Mouse (Mus musculus) cerebellum, adult 9-11 months (tissue): ENCODE data around the gene Mum1.
"Not testable (repeated sequence)": the region's sequence is repeated elsewhere in the genome, so short reads cannot be mapped to it uniquely, and the experiment has no call there.

Experiments used
- DNase-seq: peaks from one replicate; pipeline ENCODE4 v3.0.0; 2022

Mum1 gene

GRCm38 (mm10) chr10:80208841-80209371 is 17.3 kb upstream of the Mum1 start:
- DNase-seq: no peak

GRCm38 (mm10) chr10:80211547-80212103 is 14.6 kb upstream of the Mum1 start:
- not testable (repeated sequence) for DNase-seq

GRCm38 (mm10) chr10:80215048-80215772 is 11.0 kb upstream of the Mum1 start:
- no peak for DNase-seq

DNA sequence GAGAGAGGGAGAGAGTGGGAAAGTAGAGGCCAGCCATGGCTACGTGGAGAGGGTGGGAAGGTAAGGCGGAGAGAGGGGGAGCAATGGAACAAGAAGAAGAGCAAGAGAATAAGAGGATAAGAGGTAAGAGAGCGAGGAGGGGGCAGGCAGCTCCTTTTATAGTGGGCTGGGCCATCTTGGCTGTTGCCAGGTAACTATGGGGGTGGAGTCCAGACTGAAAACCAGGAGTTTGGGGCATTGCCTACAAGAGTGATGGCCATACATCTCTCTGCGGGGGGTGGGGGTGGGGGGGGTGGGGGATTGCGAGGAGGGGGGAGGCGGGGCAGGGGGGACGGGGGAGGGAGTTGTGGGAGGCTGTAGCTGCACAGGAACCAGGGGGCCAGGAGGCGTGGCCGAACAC is 5.6 kb upstream of the Mum1 start:
- no peak for DNase-seq

DNA sequence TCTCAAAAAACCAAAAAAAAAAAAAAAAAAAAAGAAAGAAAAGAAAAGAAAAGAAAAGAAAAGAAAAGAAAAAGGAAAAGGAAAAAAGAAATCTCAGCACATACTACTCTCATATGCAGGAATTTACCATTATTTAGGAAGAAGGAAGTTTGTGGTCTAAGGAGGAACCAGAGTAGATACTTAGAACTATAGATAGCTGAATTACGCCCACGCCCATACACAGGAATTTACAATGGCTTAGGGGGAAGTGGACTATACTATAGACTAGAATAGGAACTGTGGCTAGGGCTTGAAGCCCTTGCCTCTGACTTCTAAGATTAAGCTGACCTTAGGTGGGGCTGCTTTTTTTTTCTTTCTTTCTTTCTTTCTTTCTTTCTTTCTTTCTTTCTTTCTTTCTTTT is 3.1 kb upstream of the Mum1 start:
- not testable (repeated sequence) for DNase-seq

DNA sequence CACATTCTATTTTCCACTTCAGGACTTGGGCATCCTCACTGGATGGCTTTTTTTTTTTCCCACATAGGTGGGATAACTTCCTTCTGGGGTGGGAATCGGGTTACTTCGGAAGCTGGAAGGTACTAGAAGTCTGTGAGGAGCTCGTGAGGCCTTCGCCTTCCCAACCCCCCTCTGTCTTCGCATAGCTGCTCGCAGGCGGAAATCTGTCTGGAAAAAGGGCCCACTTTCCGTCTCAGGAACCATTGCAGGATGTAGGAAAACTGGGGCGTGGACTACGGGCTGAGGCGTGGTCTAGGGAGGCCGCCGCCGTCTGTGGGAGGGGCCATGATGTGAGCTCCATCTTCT is 191 bp upstream of the Mum1 start:
- no peak for DNase-seq

DNA sequence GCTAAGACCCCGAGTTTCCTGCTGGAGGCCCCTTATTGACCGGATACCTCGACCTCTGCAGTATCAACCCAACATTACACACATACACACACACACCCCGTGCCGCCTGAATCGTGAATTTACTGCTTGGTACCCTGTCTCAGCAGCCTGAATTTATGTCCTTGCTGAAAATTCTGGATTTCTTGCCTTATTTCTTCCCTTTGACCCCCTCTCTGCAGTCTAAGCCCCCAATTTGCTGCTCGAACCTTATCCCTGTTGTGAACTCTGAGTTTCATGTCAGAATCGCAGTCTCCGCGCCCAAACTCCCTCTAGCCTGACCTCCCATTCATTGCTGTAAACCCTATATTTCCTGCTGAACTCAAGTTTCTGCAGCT is 919 bp downstream of the Mum1 start:
- peak; percentile 14 for DNase-seq

GRCm38 (mm10) chr10:80227877-80228775 is 1.9 kb downstream of the Mum1 start:
- peak; percentile 58 for DNase-seq

GRCm38 (mm10) chr10:80236145-80236825 is 10.1 kb downstream of the Mum1 start:
- no peak for DNase-seq

- DNase-seq: no peak
These were observed 10.8 kb downstream of the Mum1 start for GRCm38 (mm10) chr10:80237020-80237419.

GRCm38 (mm10) chr10:80238306-80238705 is 12.1 kb downstream of the Mum1 start:
- no peak for DNase-seq

DNA sequence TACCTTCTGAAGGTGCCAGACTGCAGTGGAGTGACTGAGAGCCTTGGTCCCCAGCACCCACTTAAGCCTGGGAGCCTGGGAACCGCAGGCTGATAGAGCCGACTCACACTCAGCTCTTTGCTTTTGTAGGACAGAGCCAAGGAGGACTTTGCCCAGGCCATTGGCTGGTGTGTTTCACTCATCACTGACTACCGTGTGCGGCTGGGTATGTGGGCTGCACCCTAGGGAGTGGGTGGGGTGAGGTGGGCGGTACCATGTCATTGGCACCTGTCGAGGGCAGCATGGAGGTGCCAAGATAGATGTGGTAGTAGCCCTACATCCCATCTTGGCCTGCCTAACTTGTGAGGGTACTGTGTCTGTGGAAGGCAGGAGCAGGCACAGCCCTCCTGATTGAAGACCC is 13.6 kb downstream of the Mum1 start:
- no peak for DNase-seq

- DNase-seq: peak; percentile 62
These were observed 15.9 kb downstream of the Mum1 start for GRCm38 (mm10) chr10:80242088-80242487.

DNA sequence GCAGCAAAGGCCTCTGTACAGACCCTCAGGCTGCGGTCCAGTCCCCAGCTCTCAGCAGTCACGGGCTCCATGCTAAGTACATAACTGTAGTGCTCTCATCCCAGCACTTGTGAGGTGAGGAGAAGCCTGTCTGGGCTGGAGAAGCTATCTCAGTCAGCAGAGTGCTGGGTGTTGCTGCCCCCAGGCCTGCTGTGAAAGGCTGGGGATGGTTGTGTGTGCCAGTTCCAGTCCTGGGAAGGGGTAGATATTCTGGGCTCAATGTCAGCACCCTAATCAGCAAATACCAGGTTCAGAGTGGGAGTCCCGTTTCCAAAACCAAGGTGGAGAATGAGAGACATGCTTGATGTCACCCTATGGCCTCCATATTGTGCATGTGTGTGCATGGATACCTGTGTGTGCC is 16.4 kb downstream of the Mum1 start:
- DNase-seq: no peak

DNA sequence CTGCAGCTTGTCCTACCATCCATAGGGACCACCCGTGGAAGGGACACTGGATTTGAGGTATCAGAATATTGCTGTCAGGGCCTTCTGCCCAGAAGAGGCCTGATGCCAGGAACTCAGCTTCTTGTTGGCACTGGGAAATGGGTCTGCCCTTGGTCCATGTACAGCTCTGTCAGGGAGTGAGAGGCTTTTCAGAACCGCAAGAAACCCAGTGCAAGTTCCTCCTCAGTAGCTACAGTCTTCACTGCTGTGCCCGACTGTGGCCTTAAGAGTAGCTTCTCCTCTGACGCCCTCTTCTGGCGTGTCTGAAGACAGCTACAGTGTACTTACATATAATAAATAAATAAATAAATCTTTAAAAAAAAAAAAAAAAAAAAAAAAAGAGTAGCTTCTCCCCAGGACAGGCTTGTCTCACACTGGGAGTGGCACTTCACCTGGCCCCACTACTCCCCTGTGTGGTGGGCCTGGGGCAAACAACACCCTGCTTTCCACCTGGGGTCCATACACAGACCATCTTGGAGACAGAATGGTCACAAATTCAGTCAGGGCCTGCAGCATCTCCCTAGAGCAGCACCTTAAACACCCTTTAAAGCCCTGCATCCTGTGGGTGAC is 18.7 kb downstream of the Mum1 start:
- peak; percentile 76 for DNase-seq

DNA sequence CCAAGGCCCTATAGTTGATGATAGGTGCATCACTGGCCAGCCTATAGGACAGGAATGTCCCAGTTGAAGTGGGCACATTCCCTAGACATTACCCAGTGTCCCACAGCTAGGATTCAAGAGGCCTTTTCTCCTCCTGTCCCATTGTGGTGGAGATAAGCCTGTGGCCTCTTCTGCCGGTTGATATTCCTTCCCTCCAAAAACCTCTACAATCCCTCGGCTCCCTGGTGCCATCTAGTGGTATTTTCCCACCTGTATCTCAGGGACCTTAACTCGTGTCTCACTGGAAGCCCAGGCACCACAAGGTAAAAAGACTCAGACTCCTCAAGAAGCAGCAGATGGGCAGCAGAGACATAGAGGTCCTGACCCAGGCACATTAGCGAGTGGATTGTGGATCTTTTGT is 19.4 kb downstream of the Mum1 start:
- peak; percentile 85 for DNase-seq

GRCm38 (mm10) chr10:80247849-80248248 is 21.6 kb downstream of the Mum1 start:
- peak; percentile 36 for DNase-seq

GRCm38 (mm10) chr10:80248437-80248836 is 22.2 kb downstream of the Mum1 start:
- DNase-seq: not testable (repeated sequence)

GRCm38 (mm10) chr10:80248971-80249640 is 22.9 kb downstream of the Mum1 start, which contains the start of gene Ndufs7:
Ndufs7 (plus strand) TSS chr10:80249121.
- DNase-seq: peak; percentile 97

DNA sequence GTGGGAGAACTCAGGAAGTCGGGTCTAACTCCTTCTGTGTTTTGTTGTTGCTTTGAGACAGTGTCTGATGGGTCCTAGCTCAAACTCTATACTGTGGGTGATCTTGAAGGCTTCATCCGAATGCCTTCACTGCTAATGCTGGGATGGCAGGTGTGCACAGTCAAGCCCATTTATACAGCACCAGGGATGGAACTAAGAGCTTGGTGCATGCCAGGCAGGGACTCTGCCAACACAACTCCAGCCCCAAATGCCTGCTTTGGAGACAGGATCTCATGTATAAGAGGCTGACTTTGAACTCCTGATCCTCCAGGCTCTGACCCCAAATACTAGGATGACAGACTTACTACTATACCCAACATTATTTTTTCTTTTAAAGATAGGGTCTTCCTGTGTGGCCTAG is 23.8 kb downstream of the Mum1 start:
- peak; percentile 54 for DNase-seq

DNA sequence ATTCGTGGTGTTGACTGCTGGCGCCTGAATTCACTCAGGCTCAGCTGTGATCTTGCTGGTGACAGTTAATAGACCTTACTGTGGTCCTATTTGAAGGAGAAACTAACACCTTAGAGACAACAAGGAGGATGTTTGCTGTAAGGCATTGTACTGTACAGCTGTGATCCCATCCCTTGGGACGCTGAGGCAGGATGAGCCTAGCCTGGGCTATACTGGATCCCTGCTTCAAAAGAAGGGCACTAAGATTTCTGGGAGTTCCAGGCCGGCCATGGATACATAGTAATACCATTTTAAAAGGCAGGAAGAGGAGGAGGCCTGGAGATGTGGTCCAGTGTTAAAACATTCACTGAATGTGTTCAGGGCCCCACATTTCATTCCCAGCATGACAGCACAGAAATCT is 24.3 kb downstream of the Mum1 start:
- peak; percentile 36 for DNase-seq

GRCm38 (mm10) chr10:80252011-80252410 is 25.8 kb downstream of the Mum1 start:
- DNase-seq: no peak
